Mouse (Mus musculus) limb, embryonic 13.5 days (tissue): ENCODE results near the gene Zfp93. TPM values are rescaled to one million over a fixed set of nuclear protein-coding genes. Genes with fewer than 3 reads are reported as not detected.

Source experiments
- ATAC-seq: fragments of 200-750 bp; cut with Nextera tagmentation; 2 replicates; pipeline ENCODE4 v1.8.0; 2017; ENCODE audit warnings: low read depth, moderate number of reproducible peaks, moderate TSS enrichment; ENCODE audit not compliant: low FRiP score
- H3K27ac ChIP-seq: fragments of 300-500 bp; sonication (generic); 2 replicates; pipeline ENCODE4 v1.5.1; 2015; ENCODE audit warnings: inconsistent platforms, mild to moderate bottlenecking, moderate library complexity
- H3K27me3 ChIP-seq: fragments of 300-500 bp; sonication (generic); 2 replicates; pipeline ENCODE4 v1.6.1; 2015; ENCODE audit warnings: mild to moderate bottlenecking, inconsistent platforms
- H3K36me3 ChIP-seq: fragments of 300-500 bp; sonication (generic); 2 replicates; pipeline ENCODE4 v1.6.1; 2015; ENCODE audit warnings: inconsistent platforms, mild to moderate bottlenecking, moderate library complexity
- H3K4me1 ChIP-seq: fragments of 300-500 bp; sonication (generic); 2 replicates; pipeline ENCODE4 v1.6.1; 2015; ENCODE audit warnings: inconsistent platforms
- H3K4me2 ChIP-seq: fragments of 300-500 bp; sonication (generic); replicated peaks from 2 replicates; pipeline ENCODE4 v1.6.1; 2015; ENCODE audit warnings: inconsistent platforms, mild to moderate bottlenecking, moderate library complexity
- H3K4me3 ChIP-seq: fragments of 300-500 bp; sonication (generic); 2 replicates; pipeline ENCODE4 v1.5.1; 2015; ENCODE audit warnings: moderate library complexity, mild to moderate bottlenecking, inconsistent platforms
- H3K9ac ChIP-seq: fragments of 300-500 bp; sonication (generic); 2 replicates; pipeline ENCODE4 v1.6.1; 2015; ENCODE audit warnings: mild to moderate bottlenecking, inconsistent platforms
- H3K9me3 ChIP-seq: fragments of 300-500 bp; sonication (generic); 2 replicates; pipeline ENCODE4 v1.6.1; 2016; ENCODE audit warnings: inconsistent platforms
- WGBS: fragments of 180-500 bp; shearing (Covaris S2); methylation state at CpG from one replicate; pipeline ENCODE4 v1.1.7; 2015; 5-methylcytosine and 5-hydroxymethylcytosine counted together
- polyA plus RNA-seq: library from polyadenylated mRNA; unstranded; fragments of >200 nt; fragmentation: Nextera tagmentation; extraction: Ambion mirVana; gene quantifications from 2 replicates; pipeline ENCODE4 v1.2.1, GENCODE M21; 2015

Gene Zfp93
- 8.9 and 9.8 TPM in 2 replicates for polyA plus RNA-seq

DNA sequence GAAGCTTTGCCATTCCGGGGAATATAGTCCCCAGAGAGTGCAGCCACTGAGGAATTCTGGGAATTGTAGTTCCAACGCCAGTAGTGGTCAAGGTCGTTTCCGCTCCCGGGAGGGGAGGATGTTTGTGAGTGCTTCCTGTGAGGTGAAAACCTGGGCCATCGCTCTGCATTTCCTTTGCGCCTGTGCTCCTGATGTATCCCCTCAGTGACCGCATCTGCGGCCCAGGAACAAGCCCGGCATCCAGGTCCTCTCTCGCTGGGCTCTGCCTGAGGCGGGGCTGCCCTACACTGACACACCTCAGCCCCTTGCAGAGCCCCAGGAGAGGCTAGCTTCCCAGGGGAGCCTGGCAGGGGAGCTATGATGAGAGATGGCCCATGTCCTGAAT is at the start of gene Zfp93:
Zfp93 (plus strand) TSS at position 133 of the 385 bp plus-strand sequence.
- ATAC-seq, result peak; percentile 94
- 0% methylated on average over 12 of the region's 12 CpGs for WGBS
- H3K36me3 ChIP-seq, result peaks cover 23% of the 10 kb centered on the region
- H3K4me3 ChIP-seq, result peak within 1 kb of the TSS; percentile 64
- H3K27me3 ChIP-seq, result no peaks in the 10 kb centered on the region
- peak within 1 kb of the TSS; percentile 82 for H3K9ac ChIP-seq
- H3K4me2 ChIP-seq, result peak within 1 kb of the TSS; percentile 78
- peaks cover 4% of the 10 kb centered on the region; the same call in 1 of the 2 replicates for H3K4me1 ChIP-seq
- H3K27ac ChIP-seq, result no peak within 1 kb of the TSS
- H3K9me3 ChIP-seq, result no peaks in the 10 kb centered on the region

DNA sequence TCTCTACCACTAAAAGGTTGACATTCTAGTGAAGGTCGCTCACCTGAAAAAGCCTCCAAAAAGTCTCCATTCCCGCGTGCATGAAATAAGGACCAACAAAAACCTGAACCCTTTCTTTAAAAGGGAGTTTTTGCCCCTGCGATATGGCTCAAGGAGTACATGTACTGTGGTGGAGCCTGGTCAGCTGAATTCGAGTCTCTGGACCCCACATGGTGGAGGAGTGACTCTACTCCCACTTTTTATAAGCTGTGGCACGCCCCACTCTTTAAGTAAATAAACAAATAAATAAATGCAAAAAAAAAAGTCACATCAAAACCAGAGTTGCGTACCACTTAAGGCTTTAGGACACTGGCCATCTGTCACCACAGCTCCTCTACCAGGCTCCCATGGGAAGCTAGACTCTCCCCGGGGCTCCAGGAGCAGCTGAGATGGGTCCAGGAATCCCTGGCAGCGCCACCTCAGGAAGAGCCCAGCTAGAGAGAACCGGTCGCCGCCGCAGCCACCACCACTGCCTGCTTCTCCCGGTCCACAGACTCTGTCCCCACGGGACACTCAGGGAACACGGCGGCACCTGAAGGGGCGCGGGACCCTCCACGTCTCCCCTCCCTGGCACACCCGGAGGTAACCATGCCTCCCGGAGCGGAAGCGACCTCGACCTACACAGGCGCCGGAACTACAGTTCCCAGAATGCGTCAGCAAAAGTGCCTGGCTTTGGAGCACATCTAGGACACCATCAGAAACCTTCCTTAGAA is 33.0 kb upstream of the Zfp93 start, which contains the start of gene Zfp109:
Zfp109 (minus strand) TSS at position 521 of the 752 bp plus-strand sequence.
- no peaks in the 10 kb centered on the region for H3K9me3 ChIP-seq
- H3K36me3 ChIP-seq, result peaks cover 19% of the 10 kb centered on the region
- H3K4me3 ChIP-seq, result peak within 1 kb of the TSS; percentile 80
- no peak within 1 kb of the TSS for H3K27ac ChIP-seq
- peak within 1 kb of the TSS; percentile 78 for H3K9ac ChIP-seq
- H3K4me2 ChIP-seq, result peak within 1 kb of the TSS; percentile 75
- H3K4me1 ChIP-seq, result peaks cover 8% of the 10 kb centered on the region
- ATAC-seq, result peak; percentile 89
- 4% methylated on average over 28 of the region's 28 CpGs for WGBS
- H3K27me3 ChIP-seq, result no peaks in the 10 kb centered on the region

DNA sequence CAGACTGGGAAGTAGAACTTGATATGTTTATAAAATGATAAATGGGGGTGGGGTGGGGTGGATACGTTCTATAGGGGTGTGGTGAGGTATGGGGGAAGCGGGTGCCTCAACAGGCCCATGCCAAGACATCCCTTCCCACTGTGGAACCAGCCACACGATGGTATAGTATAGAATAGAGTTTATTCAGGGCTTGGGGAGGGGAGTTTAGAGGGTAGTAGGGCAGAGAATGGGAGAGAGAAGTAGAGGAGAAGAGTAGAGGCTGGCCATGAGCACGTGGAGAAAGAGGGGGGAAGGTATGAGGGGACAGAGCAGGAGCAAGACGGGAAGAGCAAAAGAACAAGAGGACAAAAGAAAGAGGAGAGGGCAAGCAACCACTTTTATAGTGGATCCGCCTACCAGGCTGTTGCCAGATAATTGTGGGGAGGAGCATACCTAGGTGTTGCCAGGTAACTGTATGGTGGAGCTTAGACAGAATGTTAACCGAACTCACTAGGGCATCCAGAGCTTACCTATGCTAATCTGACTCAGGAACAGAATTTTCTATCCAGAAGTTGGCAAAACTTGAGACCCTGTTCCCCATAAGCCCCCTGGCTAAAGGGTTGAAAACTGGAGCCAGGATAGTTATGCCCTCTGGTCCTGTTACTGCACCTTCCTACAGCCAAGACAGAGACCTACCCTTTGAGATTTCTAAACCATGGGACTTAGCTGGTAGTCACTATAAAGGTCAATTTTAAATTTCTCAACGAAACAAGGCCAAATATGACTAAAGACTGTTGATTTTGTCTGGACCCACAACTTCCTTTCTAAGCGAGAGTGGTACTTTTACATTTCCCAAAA is 16.2 kb upstream of the Zfp93 start:
- 0 out of 2 replicates have a peak overlapping the region, but pooled peaks have one; percentile 13 for H3K9ac ChIP-seq
- ATAC-seq, result peak; percentile 57
- WGBS, result 62% methylated on average over 9 of the region's 9 CpGs
- peak overlapping the region; percentile 62 for H3K4me3 ChIP-seq
- no peak overlapping the region for H3K27ac ChIP-seq
- H3K4me2 ChIP-seq, result peak overlapping the region; percentile 80
- H3K9me3 ChIP-seq, result no peaks in the 10 kb centered on the region
- peaks cover 10% of the 10 kb centered on the region for H3K4me1 ChIP-seq
- H3K36me3 ChIP-seq, result peaks cover 12% of the 10 kb centered on the region; the same call in 1 of the 2 replicates
- H3K27me3 ChIP-seq, result no peaks in the 10 kb centered on the region

DNA sequence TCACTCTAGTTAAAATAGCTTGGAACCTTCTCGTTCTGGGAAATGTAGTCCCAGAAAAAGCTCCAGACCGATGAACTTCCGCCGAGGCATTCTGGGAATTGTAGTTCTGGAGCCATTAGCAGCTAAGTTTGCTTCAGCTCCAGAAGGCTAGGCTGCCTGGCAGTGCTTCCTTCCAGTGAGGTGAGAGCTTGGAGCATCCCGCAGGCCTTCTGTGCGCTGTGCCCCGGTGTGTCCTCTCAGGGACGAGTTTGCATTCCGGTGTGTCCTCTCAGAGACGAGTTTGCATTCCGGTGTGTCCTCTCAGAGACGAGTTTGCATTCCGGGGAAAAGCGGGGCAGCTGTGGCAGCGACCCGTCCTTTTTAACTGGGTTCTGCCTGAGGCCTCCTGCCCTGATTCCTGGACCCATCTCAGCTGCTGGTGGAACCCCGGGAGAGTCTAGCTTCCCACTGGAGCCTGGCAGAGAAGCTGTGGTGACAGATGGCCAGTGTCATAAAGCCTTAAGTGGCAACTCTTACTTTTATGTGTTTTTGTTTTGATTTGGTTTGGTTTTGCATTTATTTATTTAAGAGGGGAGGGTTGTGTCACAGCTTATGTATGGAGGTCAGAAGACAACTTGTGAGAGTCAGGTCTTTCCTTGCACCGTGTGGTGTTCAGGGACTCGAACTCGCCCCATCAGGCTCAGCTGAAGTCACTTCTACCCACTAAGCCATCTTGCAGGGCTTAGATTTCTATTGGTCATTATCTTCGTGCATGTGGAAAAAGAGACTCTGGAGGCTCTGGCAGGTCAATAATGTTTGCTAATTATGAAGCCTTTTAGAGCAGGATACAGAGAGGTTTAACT is 15.4 kb upstream of the Zfp93 start, which contains the start of gene Zfp108:
Zfp108 (plus strand) TSS at position 162 of the 842 bp plus-strand sequence.
- Histone ChIP-seq H3K4me1 (peaks cover 10% of the 10 kb centered on the region), H3K4me2 (peak within 1 kb of the TSS; percentile 80), H3K36me3 (peaks cover 16% of the 10 kb centered on the region), H3K27ac (peak within 1 kb of the TSS; percentile 48; the same call in 1 of the 2 replicates), H3K4me3 (peak within 1 kb of the TSS; percentile 62), H3K9me3 (no peaks in the 10 kb centered on the region), H3K9ac (peak within 1 kb of the TSS; percentile 78), H3K27me3 (no peaks in the 10 kb centered on the region)
- peak; percentile 95 for ATAC-seq
- WGBS, result 17% methylated on average over 21 of the region's 21 CpGs

GRCm38 (mm10) chr7:24259306-24259999 is 10.8 kb upstream of the Zfp93 start:
- no peak overlapping the region for H3K4me2 ChIP-seq
- H3K27ac ChIP-seq, result no peak overlapping the region
- ATAC-seq, result no peak
- WGBS, result 90% methylated on average over 13 of the region's 13 CpGs
- H3K4me1 ChIP-seq, result peaks cover 8% of the 10 kb centered on the region
- no peak overlapping the region for H3K4me3 ChIP-seq
- H3K9me3 ChIP-seq, result no peaks in the 10 kb centered on the region
- peaks cover 37% of the 10 kb centered on the region for H3K36me3 ChIP-seq
- H3K9ac ChIP-seq, result no peak overlapping the region
- H3K27me3 ChIP-seq, result no peaks in the 10 kb centered on the region

DNA sequence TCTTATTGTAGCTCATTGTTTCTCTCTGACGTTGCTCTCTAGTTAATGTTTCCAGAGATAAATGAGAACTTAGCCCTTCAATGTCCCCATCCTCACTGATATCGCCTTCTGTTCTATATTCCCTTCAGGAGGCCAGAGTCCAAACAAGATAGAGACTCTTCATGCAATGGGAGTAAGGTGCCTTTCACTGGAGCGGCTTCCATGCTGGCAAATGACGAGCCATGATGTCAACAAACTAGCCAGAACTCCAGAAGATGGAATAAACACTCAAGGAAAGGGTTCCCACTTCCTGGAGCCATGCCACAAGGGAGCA is 10.3 kb upstream of the Zfp93 start:
- ATAC-seq, result no peak
- H3K27ac ChIP-seq, result no peak overlapping the region
- H3K4me3 ChIP-seq, result no peak overlapping the region
- no peak overlapping the region for H3K9ac ChIP-seq
- H3K9me3 ChIP-seq, result no peaks in the 10 kb centered on the region
- H3K4me2 ChIP-seq, result no peak overlapping the region
- H3K36me3 ChIP-seq, result peaks cover 37% of the 10 kb centered on the region
- peaks cover 7% of the 10 kb centered on the region for H3K4me1 ChIP-seq
- 88% methylated on average over 4 of the region's 4 CpGs for WGBS
- H3K27me3 ChIP-seq, result no peaks in the 10 kb centered on the region

- H3K4me2 ChIP-seq, result no peak overlapping the region
- no peaks in the 10 kb centered on the region for H3K27me3 ChIP-seq
- no peak overlapping the region for H3K9ac ChIP-seq
- H3K27ac ChIP-seq, result no peak overlapping the region
- no peak for ATAC-seq
- H3K9me3 ChIP-seq, result no peaks in the 10 kb centered on the region
- peaks cover 4% of the 10 kb centered on the region; the same call in 1 of the 2 replicates for H3K4me1 ChIP-seq
- whole genome bisulfite sequencing, result 77% methylated on average over 24 of the region's 24 CpGs
- H3K4me3 ChIP-seq, result no peak overlapping the region
- H3K36me3 ChIP-seq, result peaks cover 5% of the 10 kb centered on the region
These were observed 1.8 kb upstream of the Zfp93 start for GRCm38 (mm10) chr7:24268176-24269155.

- peaks cover 13% of the 10 kb centered on the region for H3K36me3 ChIP-seq
- peak overlapping the region; percentile 78; the same call in 1 of the 2 replicates for H3K4me2 ChIP-seq
- no peak for ATAC-seq
- no peaks in the 10 kb centered on the region for H3K27me3 ChIP-seq
- no peak overlapping the region for H3K9ac ChIP-seq
- no peaks in the 10 kb centered on the region for H3K9me3 ChIP-seq
- H3K4me3 ChIP-seq, result no peak overlapping the region
- no peak overlapping the region for H3K27ac ChIP-seq
- 79% methylated on average over 3 of the region's 3 CpGs for WGBS
- peaks cover 4% of the 10 kb centered on the region; the same call in 1 of the 2 replicates for H3K4me1 ChIP-seq
These were observed 964 bp upstream of the Zfp93 start for GRCm38 (mm10) chr7:24269256-24269655.

GRCm38 (mm10) chr7:24269667-24270287 is 443 bp upstream of the Zfp93 start:
- peak overlapping the region; percentile 82 for H3K9ac ChIP-seq
- ATAC-seq, result peak; percentile 46
- WGBS, result 31% methylated on average over 7 of the region's 7 CpGs
- H3K27me3 ChIP-seq, result no peaks in the 10 kb centered on the region
- no peaks in the 10 kb centered on the region for H3K9me3 ChIP-seq
- H3K4me2 ChIP-seq, result peak overlapping the region; percentile 78
- no peak overlapping the region for H3K27ac ChIP-seq
- peaks cover 18% of the 10 kb centered on the region for H3K36me3 ChIP-seq
- peak overlapping the region; percentile 64 for H3K4me3 ChIP-seq
- peaks cover 4% of the 10 kb centered on the region; the same call in 1 of the 2 replicates for H3K4me1 ChIP-seq

GRCm38 (mm10) chr7:24271191-24271590 is 971 bp downstream of the Zfp93 start:
- Histone ChIP-seq H3K27ac (no peak overlapping the region), H3K27me3 (no peaks in the 10 kb centered on the region), H3K4me3 (no peak overlapping the region), H3K9ac (no peak overlapping the region), H3K4me1 (peaks cover 4% of the 10 kb centered on the region; the same call in 1 of the 2 replicates), H3K36me3 (peaks cover 29% of the 10 kb centered on the region), H3K4me2 (peak overlapping the region; percentile 78; the same call in 1 of the 2 replicates), H3K9me3 (no peaks in the 10 kb centered on the region)
- no peak for ATAC-seq
- 93% methylated on average over 6 of the region's 6 CpGs for WGBS
